Mouse (Mus musculus) brain, embryonic 14.5 days (tissue): ENCODE results near the gene Alox12b. TPM values are rescaled to one million over a fixed set of nuclear protein-coding genes. Genes with fewer than 3 reads are reported as not detected.

Experiments used
- DNase-seq: peaks from one replicate; pipeline ENCODE4 v3.0.0-alpha.2; 2011; ENCODE audit warnings: low read depth
- CTCF ChIP-seq: fragments of 200-500 bp; IDR thresholded peaks from 2 replicates; pipeline ENCODE4 v1.5.1; 2012; ENCODE audit warnings: inconsistent platforms, mild to moderate bottlenecking, moderate library complexity, borderline replicate concordance; ENCODE audit not compliant: insufficient read depth, insufficient read length; ENCODE audit errors: extremely low read depth
- POLR2A ChIP-seq: fragments of 200-500 bp; IDR thresholded peaks from 2 replicates; pipeline ENCODE4 v1.6.1; 2012; ENCODE audit warnings: mild to moderate bottlenecking, inconsistent platforms, borderline replicate concordance; ENCODE audit not compliant: poor library complexity, insufficient read depth, insufficient read length, severe bottlenecking; ENCODE audit errors: extremely low read depth
- polyA plus RNA-seq: library from polyadenylated mRNA; depleted of rRNA; stranded (reverse); fragments of >200 nt; gene quantifications from 2 replicates; pipeline ENCODE4 v1.2.3, GENCODE M21; 2012

Alox12b gene
- polyA plus RNA-seq, 1 experiment: 0.23 TPM

- TF ChIP-seq CTCF (no peak), POLR2A (no peak)
- DNase-seq: peak; percentile 8
Measured at GRCm38 (mm10) chr11:69151004-69151403, 5.8 kb upstream of the Alox12b start.

- no peak for TF ChIP-seq CTCF
- no peak for TF ChIP-seq POLR2A
- no peak for DNase-seq
Measured at GRCm38 (mm10) chr11:69153831-69154230, 3.0 kb upstream of the Alox12b start.

- DNase-seq: no peak
- no peak for TF ChIP-seq CTCF
- no peak for TF ChIP-seq POLR2A
Measured at GRCm38 (mm10) chr11:69155351-69155750, 1.4 kb upstream of the Alox12b start.

GRCm38 (mm10) chr11:69169313-69169712 lies 12.5 kb downstream of the Alox12b start:
- DNase-seq: peak; percentile 7
- no peak for TF ChIP-seq POLR2A
- no peak for TF ChIP-seq CTCF

GRCm38 (mm10) chr11:69171626-69172025 lies 14.8 kb downstream of the Alox12b start:
- DNase-seq: peak; percentile 56
- no peak for TF ChIP-seq POLR2A
- peak; percentile 91 for TF ChIP-seq CTCF

- TF ChIP-seq CTCF (no peak), POLR2A (no peak)
- DNase-seq: no peak
Measured at GRCm38 (mm10) chr11:69172606-69173005, 15.8 kb downstream of the Alox12b start.

GRCm38 (mm10) chr11:69174722-69175121 lies 17.9 kb downstream of the Alox12b start:
- DNase-seq: no peak
- no peak for TF ChIP-seq CTCF

GRCm38 (mm10) chr11:69178525-69178924 lies 21.7 kb downstream of the Alox12b start:
- no peak for DNase-seq
- TF ChIP-seq POLR2A (no peak), CTCF (no peak)

GRCm38 (mm10) chr11:69179512-69179911 lies 22.7 kb downstream of the Alox12b start:
- TF ChIP-seq CTCF: no peak
- TF ChIP-seq POLR2A: no peak
- DNase-seq: no peak

- no peak for DNase-seq
- no peak for TF ChIP-seq CTCF
- no peak for TF ChIP-seq POLR2A
Measured at GRCm38 (mm10) chr11:69180120-69180519, 23.3 kb downstream of the Alox12b start.

- no peak for DNase-seq
- TF ChIP-seq CTCF (no peak), POLR2A (no peak)
Measured at GRCm38 (mm10) chr11:69185031-69185430, 28.2 kb downstream of the Alox12b start.

GRCm38 (mm10) chr11:69185936-69186335 lies 29.1 kb downstream of the Alox12b start:
- TF ChIP-seq CTCF (no peak), POLR2A (no peak)
- no peak for DNase-seq

- TF ChIP-seq POLR2A (no peak), CTCF (peak; percentile 80)
- peak; percentile 73 for DNase-seq
Measured at GRCm38 (mm10) chr11:69192840-69193239, 36.1 kb downstream of the Alox12b start.

- peak; percentile 28; the same call in 1 of the 2 replicates for TF ChIP-seq CTCF
- no peak for TF ChIP-seq POLR2A
- DNase-seq: peak; percentile 57
Measured at GRCm38 (mm10) chr11:69196766-69197165, 40.0 kb downstream of the Alox12b start.

- no peak for TF ChIP-seq CTCF
- no peak for TF ChIP-seq POLR2A
- peak; percentile 2 for DNase-seq
Measured at GRCm38 (mm10) chr11:69197194-69197593, 40.4 kb downstream of the Alox12b start.

- TF ChIP-seq CTCF (no peak), POLR2A (no peak)
- no peak for DNase-seq
Measured at GRCm38 (mm10) chr11:69197743-69198142, 41.0 kb downstream of the Alox12b start, which contains the start of gene Alox8. TSS of gene Alox8 (minus strand) at chr11:69197843.

- DNase-seq: no peak
- no peak for TF ChIP-seq POLR2A
- no peak for TF ChIP-seq CTCF
Measured at GRCm38 (mm10) chr11:69199251-69199650, 42.5 kb downstream of the Alox12b start.
